Mouse (Mus musculus) heart, postnatal 0 days (tissue): ENCODE measurements around the gene Tk1. TPM values are rescaled to one million over a fixed set of nuclear protein-coding genes. Genes with fewer than 3 reads are reported as not detected.
"Not testable (repeated sequence)": the region's sequence is repeated elsewhere in the genome, so short reads cannot be mapped to it uniquely, and the experiment has no call there.

Source experiments
- ATAC-seq: fragments of 200-750 bp; cut with Nextera tagmentation; 2 replicates; pipeline ENCODE4 v1.8.0; 2017; ENCODE audit warnings: low read depth, moderate number of reproducible peaks, moderate library complexity; ENCODE audit not compliant: insufficient read depth
- DNase-seq: peaks from one replicate; pipeline ENCODE4 v3.0.0-alpha.2; 2016; ENCODE audit warnings: low spot score
- H3K27ac ChIP-seq: fragments of 300-500 bp; sonication (generic); 2 replicates; pipeline ENCODE4 v1.5.1; 2014; ENCODE audit warnings: low read depth, mild to moderate bottlenecking
- H3K27me3 ChIP-seq: fragments of 300-500 bp; sonication (generic); 2 replicates; pipeline ENCODE4 v1.6.1; 2014; ENCODE audit warnings: low read length, mixed read lengths; ENCODE audit not compliant: control insufficient read depth, insufficient read depth
- H3K36me3 ChIP-seq: fragments of 300-500 bp; sonication (generic); replicated peaks from 2 replicates; pipeline ENCODE4 v1.6.1; 2014; ENCODE audit warnings: low read length, mixed read lengths; ENCODE audit not compliant: control insufficient read depth, insufficient read depth
- H3K4me1 ChIP-seq: fragments of 300-500 bp; sonication (generic); 2 replicates; pipeline ENCODE4 v1.6.1; 2014; ENCODE audit warnings: antibody characterized with exemption; ENCODE audit not compliant: control insufficient read depth, insufficient read depth
- H3K4me2 ChIP-seq: fragments of 300-500 bp; sonication (generic); 2 replicates; pipeline ENCODE4 v1.6.1; 2014; ENCODE audit warnings: low read depth, mild to moderate bottlenecking, low read length, moderate library complexity
- H3K4me3 ChIP-seq: fragments of 300-500 bp; sonication (generic); 2 replicates; pipeline ENCODE4 v1.5.1; 2014; ENCODE audit warnings: low read depth, low read length
- H3K9ac ChIP-seq: fragments of 300-500 bp; sonication (generic); replicated peaks from 2 replicates; pipeline ENCODE4 v1.6.1; 2014; ENCODE audit warnings: low read depth, low read length, mixed read lengths
- H3K9me3 ChIP-seq: fragments of 300-500 bp; sonication (generic); replicated peaks from 2 replicates; pipeline ENCODE4 v1.6.1; 2016; ENCODE audit warnings: low read length; ENCODE audit not compliant: control insufficient read depth
- CTCF ChIP-seq: IDR thresholded peaks from 2 replicates; pipeline ENCODE4 v1.5.1; 2016; ENCODE audit warnings: antibody characterized with exemption, control low read depth, low read depth
- EP300 ChIP-seq: IDR thresholded peaks from 2 replicates; pipeline ENCODE4 v1.6.1; 2016; ENCODE audit warnings: antibody characterized with exemption, low read depth
- WGBS: fragments of 180-500 bp; shearing (Covaris S2); extraction: QIAGEN DNeasy Blood & Tissue Kit; methylation state at CpG from one replicate; pipeline ENCODE4 v1.1.7; 2014; 5-methylcytosine and 5-hydroxymethylcytosine counted together
- polyA plus RNA-seq: library from polyadenylated mRNA; unstranded; fragments of >200 nt; fragmentation: Nextera tagmentation; extraction: Ambion mirVana; gene quantifications from 2 replicates; pipeline ENCODE4 v1.2.1, GENCODE M21; 2015
- total RNA-seq: library from RNA; depleted of rRNA; stranded (reverse); fragments of >200 nt; gene quantifications from 2 replicates; pipeline ENCODE4 v1.2.3, GENCODE M21; 2014; ENCODE audit warnings: low replicate concordance

The Tk1 gene
- total and polyA plus RNA-seq, 2 experiments from 2014 or later: 41.4 to 103 TPM

- no peak overlapping the region for H3K4me3 ChIP-seq
- no peak for ATAC-seq
- no peak overlapping the region for H3K27ac ChIP-seq
- peaks cover 9% of the 10 kb centered on the region; the same call in 1 of the 2 replicates for H3K4me1 ChIP-seq
- H3K36me3 ChIP-seq: no peaks in the 10 kb centered on the region
- H3K9me3 ChIP-seq: no peaks in the 10 kb centered on the region
- WGBS: 70% methylated on average over 4 of the region's 4 CpGs
- H3K27me3 ChIP-seq: 0 out of 2 replicates have a peak, but pooled peaks cover 5% of the 10 kb centered on the region
- TF ChIP-seq CTCF (no peak), EP300 (no peak)
- H3K4me2 ChIP-seq: no peak overlapping the region
- H3K9ac ChIP-seq: no peak overlapping the region
- no peak for DNase-seq
Measured at GRCm38 (mm10) chr11:117794035-117794551, 31.8 kb downstream of the Tk1 start.

DNA sequence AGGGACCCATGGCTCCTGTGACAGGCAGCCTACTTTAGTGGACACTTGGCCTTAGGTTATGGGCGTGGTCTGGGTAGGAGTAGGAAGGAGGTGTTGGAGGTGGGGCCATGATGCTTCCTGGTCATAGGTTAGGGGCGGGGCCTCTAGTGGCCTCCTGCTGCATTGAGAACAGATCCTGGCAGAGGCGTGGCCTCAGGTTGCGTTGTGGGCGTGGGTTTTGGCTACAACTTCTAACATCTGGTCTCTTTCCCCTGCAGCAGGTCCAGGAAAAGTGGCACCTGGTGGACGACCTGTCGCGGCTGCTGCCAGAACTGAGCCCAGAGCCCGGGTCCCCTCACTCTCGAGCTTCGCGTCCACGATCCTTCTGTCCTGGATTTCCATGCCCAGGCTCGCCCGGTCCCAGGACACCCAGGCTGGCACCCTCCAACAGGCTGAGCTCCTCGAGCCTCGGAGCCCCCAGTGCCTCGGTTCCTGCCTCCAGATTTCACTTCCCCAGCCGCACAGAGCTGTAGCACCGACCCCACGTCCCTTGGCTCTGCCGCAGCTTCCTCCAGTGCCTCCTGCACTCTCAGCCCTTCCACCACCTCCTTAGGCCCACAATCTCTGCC is 33.5 kb downstream of the Tk1 start:
- TF ChIP-seq CTCF: no peak
- no peak for TF ChIP-seq EP300
- no peak overlapping the region for H3K4me3 ChIP-seq

DNA sequence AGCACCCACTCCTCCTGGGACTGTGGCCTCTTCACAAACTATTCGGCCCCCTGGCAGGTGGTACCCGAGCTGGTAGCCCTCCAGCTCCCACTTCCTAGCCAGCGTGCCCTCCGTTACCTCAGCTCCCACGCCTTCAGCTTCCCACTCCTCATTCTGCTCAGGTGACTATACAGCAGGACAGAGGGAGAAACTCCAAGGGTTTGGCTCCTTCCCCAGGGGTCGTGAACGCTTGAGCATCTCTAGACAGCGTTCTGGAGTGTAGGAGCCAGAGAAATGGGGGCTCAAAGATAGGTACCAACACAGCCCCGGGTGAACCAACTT is 34.5 kb downstream of the Tk1 start:
- H3K9me3 ChIP-seq: no peaks in the 10 kb centered on the region
- no peak for DNase-seq
- no peak overlapping the region for H3K9ac ChIP-seq
- H3K27me3 ChIP-seq: 0 out of 2 replicates have a peak, but pooled peaks cover 5% of the 10 kb centered on the region
- H3K4me3 ChIP-seq: no peak overlapping the region
- H3K36me3 ChIP-seq: no peaks in the 10 kb centered on the region
- peaks cover 9% of the 10 kb centered on the region; the same call in 1 of the 2 replicates for H3K4me1 ChIP-seq
- WGBS: 86% methylated on average over 9 of the region's 9 CpGs
- H3K4me2 ChIP-seq: no peak overlapping the region
- no peak for TF ChIP-seq CTCF
- no peak for TF ChIP-seq EP300
- no peak for ATAC-seq
- H3K27ac ChIP-seq: no peak overlapping the region

More for the DNA sequence above, 33.5 kb downstream of the Tk1 start:
- H3K36me3 ChIP-seq: no peaks in the 10 kb centered on the region
- 0 out of 2 replicates have a peak, but pooled peaks cover 5% of the 10 kb centered on the region for H3K27me3 ChIP-seq
- peaks cover 9% of the 10 kb centered on the region; the same call in 1 of the 2 replicates for H3K4me1 ChIP-seq
- 24% methylated on average over 22 of the region's 22 CpGs for WGBS
- no peak for DNase-seq
- no peak overlapping the region for H3K27ac ChIP-seq
- peak; percentile 30; the same call in 1 of the 2 replicates for ATAC-seq
- H3K9me3 ChIP-seq: no peaks in the 10 kb centered on the region
- no peak overlapping the region for H3K9ac ChIP-seq
- H3K4me2 ChIP-seq: peak overlapping the region; percentile 35

DNA sequence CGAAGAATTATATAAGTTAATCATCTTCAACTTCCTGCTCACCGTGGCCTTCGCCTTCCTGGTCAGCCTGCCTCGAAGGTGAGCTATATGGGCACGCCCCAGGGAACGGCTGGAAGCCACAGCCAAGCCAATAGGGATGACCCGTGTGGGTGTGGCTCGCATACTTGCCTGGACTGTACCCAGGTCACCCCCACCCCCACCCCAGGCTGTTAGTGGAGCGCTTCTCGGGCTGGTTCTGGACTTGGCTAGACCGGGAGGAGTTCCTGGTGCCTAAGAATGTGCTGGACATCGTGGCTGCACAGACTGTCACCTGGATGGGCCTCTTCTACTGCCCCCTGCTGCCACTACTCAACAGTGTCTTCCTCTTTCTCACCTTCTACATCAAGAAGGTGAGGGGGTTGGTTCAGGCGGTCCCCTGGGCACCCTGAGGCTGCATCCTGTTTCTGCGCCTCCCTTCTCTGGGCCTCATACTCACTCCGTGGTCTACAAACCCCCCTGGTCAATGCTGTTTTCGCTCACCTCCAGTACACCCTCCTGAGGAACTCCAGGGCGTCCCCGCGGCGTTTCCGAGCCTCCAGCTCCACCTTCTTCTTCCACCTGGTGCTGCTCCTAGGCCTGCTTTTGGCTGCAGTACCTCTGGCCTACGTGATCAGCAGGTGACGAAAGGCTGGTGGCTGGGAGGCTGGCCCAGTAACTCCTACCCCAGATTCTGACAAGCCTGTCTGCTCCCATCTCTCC is 35.0 kb downstream of the Tk1 start:
- peak; percentile 10; the same call in 1 of the 2 replicates for TF ChIP-seq CTCF
- TF ChIP-seq EP300: no peak
- Histone ChIP-seq H3K36me3 (no peaks in the 10 kb centered on the region), H3K9ac (no peak overlapping the region), H3K9me3 (no peaks in the 10 kb centered on the region), H3K4me2 (peak overlapping the region; percentile 39), H3K4me1 (peaks cover 9% of the 10 kb centered on the region; the same call in 1 of the 2 replicates), H3K4me3 (no peak overlapping the region), H3K27ac (no peak overlapping the region), H3K27me3 (0 out of 2 replicates have a peak, but pooled peaks cover 5% of the 10 kb centered on the region)
- WGBS: 42% methylated on average over 23 of the region's 23 CpGs
- ATAC-seq (peak; percentile 36; the same call in 1 of the 2 replicates), DNase-seq (no peak)

- no peak overlapping the region for H3K9ac ChIP-seq
- 0 out of 2 replicates have a peak, but pooled peaks cover 5% of the 10 kb centered on the region for H3K27me3 ChIP-seq
- peak; percentile 70 for ATAC-seq
- peak overlapping the region; percentile 39 for H3K4me2 ChIP-seq
- peak; percentile 69 for DNase-seq
- no peak overlapping the region for H3K27ac ChIP-seq
- H3K4me1 ChIP-seq: peaks cover 9% of the 10 kb centered on the region; the same call in 1 of the 2 replicates
- no peaks in the 10 kb centered on the region for H3K9me3 ChIP-seq
- no peak overlapping the region for H3K4me3 ChIP-seq
- no peaks in the 10 kb centered on the region for H3K36me3 ChIP-seq
- 5% methylated on average over 13 of the region's 14 CpGs for WGBS
- TF ChIP-seq CTCF (peak; percentile 79), EP300 (no peak)
Measured at GRCm38 (mm10) chr11:117790286-117790685, 35.6 kb downstream of the Tk1 start.

DNA sequence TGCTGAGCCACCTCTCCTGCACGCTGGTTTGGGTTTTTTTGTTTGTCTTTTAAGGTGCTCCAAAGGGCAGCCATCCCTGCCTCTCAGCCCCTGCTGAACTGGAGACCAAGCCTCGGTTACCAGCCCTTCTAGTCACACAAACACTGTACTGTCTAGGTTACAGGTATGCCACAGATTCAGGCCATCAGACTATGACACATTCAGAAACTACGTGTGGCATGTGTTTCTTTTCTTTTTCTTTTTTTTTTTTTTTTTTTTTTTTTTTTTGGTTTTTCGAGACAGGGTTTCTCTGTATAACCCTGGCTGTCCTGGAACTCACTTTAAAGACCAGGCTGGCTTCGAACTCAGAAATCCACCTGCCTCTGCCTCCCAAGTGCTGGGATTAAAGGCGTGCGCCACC is 37.4 kb downstream of the Tk1 start:
- not testable (repeated sequence) for DNase-seq, H3K27ac ChIP-seq, H3K4me2 ChIP-seq, H3K4me1 ChIP-seq, H3K9me3 ChIP-seq, H3K4me3 ChIP-seq, H3K9ac ChIP-seq, H3K27me3 ChIP-seq, H3K36me3 ChIP-seq, ATAC-seq
- WGBS: 83% methylated on average over 7 of the region's 7 CpGs
